ENCODE assay signal across 12 mouse cellular contexts in the genomic region with DNA sequence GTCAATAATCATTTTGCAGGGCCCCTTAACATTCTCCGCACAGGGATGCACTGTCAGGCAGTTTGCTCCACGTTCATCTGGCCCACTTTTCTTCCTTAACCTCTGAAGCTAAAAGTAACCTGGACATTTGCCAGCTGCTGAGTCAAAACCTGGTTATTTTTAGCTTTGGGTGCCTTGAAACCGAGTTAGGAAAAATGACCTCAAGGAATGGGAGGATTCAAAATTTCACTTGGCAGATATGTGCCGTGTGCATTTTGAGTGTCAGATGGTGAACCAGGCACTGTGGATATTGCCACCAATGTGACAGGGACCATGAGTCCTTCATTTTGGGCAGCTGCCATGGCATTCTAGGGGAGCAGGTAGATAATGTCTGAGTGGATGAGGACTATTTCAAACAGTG.
DNase-seq lines count a peak whose midpoint lies in the region; ATAC-seq and TF ChIP-seq lines count a peak whose summit lies in the region.
"Had no signal": no experiment of that assay in that cellular context is flagged by ENCODE, and none has a peak within 500 bp of the region (broad histone marks: within the 10 kb centered on the region; RNA-seq: fewer than 3 reads in every experiment).

No protein-coding gene starts in this region.

- 0 out of 2 replicates have a peak, but pooled peaks have one; percentile 21 for ATAC-seq in lung, embryonic 16.5 days (ENCODE audit: low read depth)
- ATAC-seq: Patski had no signal

- no peaks in the 10 kb centered on the region for H3K9me3 ChIP-seq in lung, embryonic 16.5 days (ENCODE audit: control insufficient read depth, low read length)
- H3K9me3 ChIP-seq: forebrain, embryonic 10.5 days; hindbrain, embryonic 13.5 days; neural tube, embryonic 13.5 days had no signal

- no peaks in the 10 kb centered on the region for H3K27me3 ChIP-seq in lung, embryonic 16.5 days (ENCODE audit: control insufficient read depth, insufficient read depth, low read depth, low read length)
- H3K27me3 ChIP-seq: megakaryocyte, embryonic 14.5 days; neural tube, embryonic 13.5 days; Patski had no signal

- TF ChIP-seq CTCF in embryonic fibroblast, embryonic 13.5 days (IDR thresholded peaks at IDR 0.05; ENCODE audit: borderline replicate concordance, insufficient read depth, low read length), result no peak

- no peak overlapping the region for H3K4me3 ChIP-seq in lung, embryonic 16.5 days (ENCODE audit: low read length)
- no peak overlapping the region for H3K4me3 ChIP-seq in embryonic fibroblast, embryonic 13.5 days (ENCODE audit: insufficient read depth, low read length)
- H3K4me3 ChIP-seq: forebrain, embryonic 10.5 days; hindbrain, embryonic 13.5 days; megakaryocyte, embryonic 14.5 days; neural tube, embryonic 13.5 days had no signal

- no peak for DNase-seq in lung, adult 18-20 months
- DNase-seq in adrenal gland, postnatal 10 days, result peak; percentile 68
- peak; percentile 80 to 82 for DNase-seq in heart, postnatal 10 days
- DNase-seq in layer of hippocampus, postnatal 14 days (ENCODE audit: low spot score in 2 of 2), result no peak
- no peak for DNase-seq in MN1 (ENCODE audit: low spot score)

- TF ChIP-seq POLR2A in embryonic fibroblast, embryonic 13.5 days (IDR thresholded peaks at IDR 0.05; ENCODE audit: low read depth, low read length), result no peak

- H3K36me3 ChIP-seq in lung, embryonic 16.5 days (ENCODE audit: control insufficient read depth, insufficient read depth, low read length), result no peaks in the 10 kb centered on the region
- H3K36me3 ChIP-seq: forebrain, embryonic 10.5 days; hindbrain, embryonic 13.5 days; neural tube, embryonic 13.5 days had no signal

- no peak overlapping the region for H3K27ac ChIP-seq in lung, embryonic 16.5 days (ENCODE audit: low read length)
- 0 out of 2 replicates have a peak overlapping the region, but pooled peaks have one; percentile 14 for H3K27ac ChIP-seq in embryonic fibroblast, embryonic 13.5 days (ENCODE audit: insufficient read depth, low read length)
- H3K27ac ChIP-seq: forebrain, embryonic 10.5 days; hindbrain, embryonic 13.5 days; neural tube, embryonic 13.5 days had no signal

- no peak overlapping the region for H3K4me2 ChIP-seq in lung, embryonic 16.5 days (ENCODE audit: low read depth, low read length)
- H3K4me2 ChIP-seq: hindbrain, embryonic 13.5 days; neural tube, embryonic 13.5 days had no signal

- 12% methylated on average over 4 of the region's 4 CpGs for WGBS in lung, embryonic 16.5 days

- peaks cover 9% of the 10 kb centered on the region for H3K4me1 ChIP-seq in lung, embryonic 16.5 days (replicated peaks; ENCODE audit: control insufficient read depth, insufficient read depth, low read length)
- peaks cover 10% of the 10 kb centered on the region for H3K4me1 ChIP-seq in embryonic fibroblast, embryonic 13.5 days (ENCODE audit: control insufficient read depth, insufficient read depth, low read length)
- H3K4me1 ChIP-seq: hindbrain, embryonic 13.5 days; megakaryocyte, embryonic 14.5 days; neural tube, embryonic 13.5 days had no signal

- intact Hi-C loops in heart, postnatal 10 days (cut with DNase I), result no loop called here

- no peak overlapping the region for H3K9ac ChIP-seq in lung, embryonic 16.5 days (ENCODE audit: low read length)
- H3K9ac ChIP-seq: hindbrain, embryonic 13.5 days; neural tube, embryonic 13.5 days had no signal

Comparison
In these comparisons a context has a peak if more than half of its experiments do, and no peak if none do; other contexts are left out.
1. DNase-seq: peak in adrenal gland, postnatal 10 days (single experiment) and heart, postnatal 10 days (2 of 2); none in lung, adult 18-20 months (0 of 2), layer of hippocampus, postnatal 14 days (0 of 2) and MN1 (single experiment).